Mouse (Mus musculus) lung, embryonic 14.5 days (tissue): Measurements from ENCODE around the gene Bag3. TPM values are rescaled to one million over a fixed set of nuclear protein-coding genes. Genes with fewer than 3 reads are reported as not detected.
"Not testable (repeated sequence)": the region's sequence is repeated elsewhere in the genome, so short reads cannot be mapped to it uniquely, and the experiment has no call there.

Experiments used
- ATAC-seq: fragments of 200-750 bp; cut with Nextera tagmentation; 2 replicates; pipeline ENCODE4 v1.8.0; 2017; ENCODE audit warnings: mild to moderate bottlenecking, moderate TSS enrichment, moderate library complexity; ENCODE audit not compliant: insufficient read depth
- DNase-seq: peaks from one replicate; pipeline ENCODE4 v3.0.0-alpha.2; 2015
- H3K27ac ChIP-seq: fragments of 300-500 bp; sonication (generic); 2 replicates; pipeline ENCODE4 v1.5.1; 2014; ENCODE audit warnings: low read depth, mild to moderate bottlenecking, moderate library complexity
- H3K27me3 ChIP-seq: fragments of 300-500 bp; sonication (generic); 2 replicates; pipeline ENCODE4 v1.6.1; 2014; ENCODE audit warnings: low read length, control low read depth; ENCODE audit not compliant: insufficient read depth
- H3K36me3 ChIP-seq: fragments of 300-500 bp; sonication (generic); 2 replicates; pipeline ENCODE4 v1.6.1; 2014; ENCODE audit warnings: control low read depth; ENCODE audit not compliant: insufficient read depth
- H3K4me1 ChIP-seq: fragments of 300-500 bp; sonication (generic); 2 replicates; pipeline ENCODE4 v1.6.1; 2014; ENCODE audit warnings: antibody characterized with exemption, control low read depth; ENCODE audit not compliant: insufficient read depth
- H3K4me2 ChIP-seq: fragments of 300-500 bp; sonication (generic); 2 replicates; pipeline ENCODE4 v1.6.1; 2014; ENCODE audit warnings: mild to moderate bottlenecking
- H3K4me3 ChIP-seq: fragments of 300-500 bp; sonication (generic); 2 replicates; pipeline ENCODE4 v1.5.1; 2014; ENCODE audit warnings: low read depth, low read length
- H3K9ac ChIP-seq: fragments of 300-500 bp; sonication (generic); 2 replicates; pipeline ENCODE4 v1.6.1; 2014
- H3K9me3 ChIP-seq: fragments of 300-500 bp; sonication (generic); 2 replicates; pipeline ENCODE4 v1.6.1; 2016; ENCODE audit warnings: low read depth, low read length, control low read depth
- CTCF ChIP-seq: IDR thresholded peaks from 2 replicates; pipeline ENCODE4 v1.5.1; 2016; ENCODE audit warnings: antibody characterized with exemption, low read depth
- WGBS: fragments of 180-500 bp; shearing (Covaris S2); extraction: QIAGEN DNeasy Blood & Tissue Kit; methylation state at CpG from one replicate; pipeline ENCODE4 v1.1.7; 2014; 5-methylcytosine and 5-hydroxymethylcytosine counted together
- polyA plus RNA-seq: library from polyadenylated mRNA; unstranded; fragments of >200 nt; fragmentation: Nextera tagmentation; extraction: Ambion mirVana; gene quantifications from 2 replicates; pipeline ENCODE4 v1.2.1, GENCODE M21; 2014

Bag3 gene
- polyA plus RNA-seq, 1 experiment from 2014 or later: 20.9 TPM

DNA sequence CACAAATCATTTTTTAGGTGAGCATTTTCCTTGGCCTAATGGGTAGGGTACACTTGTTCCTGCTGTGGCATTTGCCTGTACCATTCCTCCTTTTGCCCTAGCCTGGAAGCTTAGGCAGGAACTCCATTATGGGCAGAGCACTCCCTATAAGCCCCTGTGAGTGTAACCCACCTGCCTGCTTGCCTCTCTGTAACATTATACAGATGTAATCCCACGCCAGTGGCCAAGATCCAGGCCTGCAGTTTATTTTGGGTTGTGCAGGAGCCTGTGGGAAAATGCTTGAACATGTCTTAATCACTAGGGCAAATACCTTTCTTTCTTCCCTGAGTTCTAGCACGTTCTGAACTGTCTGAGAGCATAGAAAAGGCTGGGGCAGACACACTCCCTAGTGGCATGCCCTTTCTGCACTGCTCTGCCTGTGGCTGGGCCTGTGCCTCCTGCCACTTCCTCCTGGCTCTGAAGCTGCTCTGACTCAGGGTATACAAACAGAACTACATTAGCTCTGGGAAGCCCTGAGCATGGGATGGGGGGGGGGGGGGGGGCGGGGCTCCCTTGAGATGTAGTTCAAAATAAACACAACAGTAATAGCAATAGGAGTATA, 29.8 kb downstream of the Bag3 start:
- 29% methylated on average over 3 of the region's 3 CpGs for WGBS
- no peak for DNase-seq
- no peak for TF ChIP-seq CTCF
- Histone ChIP-seq H3K27me3 (no peaks in the 10 kb centered on the region), H3K36me3 (peaks cover 6% of the 10 kb centered on the region; the same call in 1 of the 2 replicates), H3K4me3 (no peak overlapping the region), H3K9me3 (no peaks in the 10 kb centered on the region), H3K4me1 (peaks cover 7% of the 10 kb centered on the region; the same call in 1 of the 2 replicates), H3K4me2 (no peak overlapping the region), H3K9ac (no peak overlapping the region), H3K27ac (no peak overlapping the region)
- no peak for ATAC-seq

DNA sequence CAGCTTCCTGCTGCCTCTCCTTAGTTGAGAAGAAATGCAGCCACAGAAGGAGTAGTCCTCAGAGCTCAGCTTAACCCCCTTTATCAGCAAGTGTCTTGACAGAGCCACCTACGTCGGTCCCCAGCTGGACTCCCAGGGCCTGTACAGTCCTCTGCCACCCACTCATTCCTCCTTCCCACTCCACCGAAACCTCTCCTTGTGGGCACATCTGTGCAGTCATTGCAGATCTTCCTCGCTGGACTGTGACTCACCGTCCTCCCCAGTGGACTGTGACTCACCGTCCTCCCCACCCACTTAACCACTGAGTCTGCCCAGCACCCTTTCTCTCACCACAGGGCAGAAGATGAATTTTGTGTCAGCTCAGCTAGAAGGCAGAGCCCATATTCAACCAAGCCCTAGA, 31.1 kb downstream of the Bag3 start:
- WGBS: 76% methylated on average over 6 of the region's 6 CpGs
- Histone ChIP-seq H3K27ac (no peak overlapping the region), H3K9me3 (no peaks in the 10 kb centered on the region), H3K4me2 (no peak overlapping the region), H3K4me3 (no peak overlapping the region), H3K36me3 (no peaks in the 10 kb centered on the region), H3K27me3 (no peaks in the 10 kb centered on the region), H3K9ac (no peak overlapping the region), H3K4me1 (no peaks in the 10 kb centered on the region)
- TF ChIP-seq CTCF: no peak
- ATAC-seq: no peak
- DNase-seq: no peak

GRCm38 (mm10) chr7:128555141-128555750, 31.8 kb downstream of the Bag3 start:
- 59% methylated on average over 5 of the region's 5 CpGs for WGBS
- no peak overlapping the region for H3K4me2 ChIP-seq
- no peaks in the 10 kb centered on the region for H3K4me1 ChIP-seq
- H3K9me3 ChIP-seq: no peaks in the 10 kb centered on the region
- ATAC-seq (no peak), DNase-seq (no peak)
- H3K27ac ChIP-seq: no peak overlapping the region; the same call in 1 of the 2 replicates
- no peaks in the 10 kb centered on the region for H3K27me3 ChIP-seq
- H3K4me3 ChIP-seq: no peak overlapping the region
- TF ChIP-seq CTCF: no peak
- no peak overlapping the region for H3K9ac ChIP-seq
- H3K36me3 ChIP-seq: no peaks in the 10 kb centered on the region

DNA sequence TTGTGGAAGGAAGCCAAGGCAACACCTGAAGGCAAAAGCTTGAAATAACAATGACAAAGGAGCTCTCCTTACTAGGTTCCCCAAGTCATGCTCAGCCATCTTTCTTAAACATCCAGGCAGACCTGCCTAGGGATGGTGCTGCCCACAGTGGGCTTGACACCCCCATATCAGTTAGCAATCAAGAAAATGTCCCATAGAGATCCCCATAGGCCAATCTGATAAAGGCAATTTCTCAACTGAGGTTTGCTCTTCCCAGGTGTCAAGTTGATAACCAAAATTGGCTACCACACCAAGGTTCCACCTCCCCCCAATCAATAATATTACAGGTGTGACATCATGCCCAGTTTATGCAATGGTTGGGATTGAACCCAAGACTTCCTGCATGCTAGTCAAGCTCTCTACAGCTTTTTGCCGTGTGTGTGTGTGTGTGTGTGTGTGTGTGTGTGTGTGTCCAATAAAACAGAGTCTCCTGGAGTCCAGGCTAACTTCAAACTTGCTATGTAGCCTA, 33.6 kb downstream of the Bag3 start:
- Histone ChIP-seq H3K4me1 (no peaks in the 10 kb centered on the region), H3K9ac (no peak overlapping the region), H3K9me3 (no peaks in the 10 kb centered on the region), H3K27ac (no peak overlapping the region), H3K4me2 (no peak overlapping the region), H3K27me3 (no peaks in the 10 kb centered on the region), H3K4me3 (no peak overlapping the region), H3K36me3 (no peaks in the 10 kb centered on the region)
- no peak for TF ChIP-seq CTCF
- no peak for ATAC-seq
- WGBS: 85% methylated on average over 1 of the region's 1 CpGs
- no peak for DNase-seq

DNA sequence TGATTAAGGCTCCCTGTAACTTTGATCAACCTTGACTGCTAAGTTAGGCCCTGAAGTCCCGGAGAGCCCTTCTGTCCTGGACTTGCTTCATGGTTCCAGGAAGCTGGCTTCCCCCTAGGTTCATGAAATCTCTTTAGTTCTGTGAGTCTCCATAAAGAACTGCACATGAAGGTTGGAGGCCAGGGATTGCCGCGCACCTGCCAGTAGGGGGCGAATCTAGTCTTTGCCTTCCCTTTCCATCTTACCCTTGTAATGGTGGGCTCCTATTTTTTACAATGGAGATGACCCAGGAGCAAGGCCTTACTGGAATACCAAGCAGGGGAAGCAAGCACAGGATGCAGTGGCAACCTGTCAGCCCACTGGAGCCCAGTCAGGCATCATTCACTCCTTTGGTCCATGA, 40.0 kb downstream of the Bag3 start:
- no peaks in the 10 kb centered on the region for H3K9me3 ChIP-seq
- H3K36me3 ChIP-seq: no peaks in the 10 kb centered on the region
- H3K4me2 ChIP-seq: no peak overlapping the region
- 49% methylated on average over 4 of the region's 4 CpGs for WGBS
- no peak overlapping the region for H3K4me3 ChIP-seq
- no peaks in the 10 kb centered on the region for H3K4me1 ChIP-seq
- peak; percentile 71 for TF ChIP-seq CTCF
- H3K27ac ChIP-seq: no peak overlapping the region
- no peaks in the 10 kb centered on the region for H3K27me3 ChIP-seq
- ATAC-seq (no peak), DNase-seq (peak; percentile 63)
- no peak overlapping the region for H3K9ac ChIP-seq

- Histone ChIP-seq H3K9ac (no peak overlapping the region), H3K4me1 (no peaks in the 10 kb centered on the region), H3K27ac (no peak overlapping the region), H3K4me3 (no peak overlapping the region), H3K36me3 (no peaks in the 10 kb centered on the region), H3K4me2 (no peak overlapping the region), H3K9me3 (no peaks in the 10 kb centered on the region), H3K27me3 (no peaks in the 10 kb centered on the region)
- TF ChIP-seq CTCF: no peak
- ATAC-seq (no peak), DNase-seq (no peak)
- 69% methylated on average over 7 of the region's 7 CpGs for WGBS
Measured at GRCm38 (mm10) chr7:128566311-128566710, 42.9 kb downstream of the Bag3 start.

DNA sequence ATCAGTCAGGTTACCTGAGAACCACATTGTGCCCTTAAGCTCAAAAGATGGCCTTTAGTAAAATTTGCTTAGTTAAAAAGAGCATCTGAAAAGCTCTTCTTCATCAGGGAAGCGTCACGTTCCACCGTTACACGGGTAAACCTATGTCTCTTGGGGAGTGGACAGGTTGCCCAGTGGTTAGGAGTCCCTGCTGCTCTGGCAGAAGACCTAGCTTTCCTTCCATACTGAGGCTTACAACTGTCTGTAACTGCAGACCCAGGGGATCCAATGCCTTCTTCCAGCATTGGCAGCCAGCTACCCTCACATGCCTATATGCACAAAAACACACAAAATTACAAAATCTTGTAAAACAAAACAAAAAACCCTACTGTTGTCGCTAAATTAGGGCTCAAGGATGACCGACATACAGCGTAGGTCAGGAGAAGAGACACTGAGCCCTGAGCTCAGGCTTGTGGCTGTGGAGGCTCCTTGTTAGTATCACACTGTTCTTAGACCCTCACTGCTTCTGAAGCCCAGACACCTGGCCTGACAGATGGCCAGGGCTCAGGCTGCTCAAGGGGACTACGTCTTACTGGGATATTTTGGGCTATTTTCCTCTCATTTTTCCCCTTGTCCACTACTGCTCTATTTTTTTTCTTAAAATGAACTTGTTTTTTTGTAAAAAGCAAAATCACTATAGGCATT, 44.3 kb downstream of the Bag3 start:
- Histone ChIP-seq H3K4me3 (no peak overlapping the region), H3K27me3 (no peaks in the 10 kb centered on the region), H3K4me2 (no peak overlapping the region), H3K27ac (no peak overlapping the region), H3K9ac (no peak overlapping the region), H3K9me3 (no peaks in the 10 kb centered on the region), H3K4me1 (no peaks in the 10 kb centered on the region), H3K36me3 (no peaks in the 10 kb centered on the region)
- DNase-seq (no peak), ATAC-seq (no peak)
- TF ChIP-seq CTCF: no peak
- WGBS: 79% methylated on average over 8 of the region's 8 CpGs

DNA sequence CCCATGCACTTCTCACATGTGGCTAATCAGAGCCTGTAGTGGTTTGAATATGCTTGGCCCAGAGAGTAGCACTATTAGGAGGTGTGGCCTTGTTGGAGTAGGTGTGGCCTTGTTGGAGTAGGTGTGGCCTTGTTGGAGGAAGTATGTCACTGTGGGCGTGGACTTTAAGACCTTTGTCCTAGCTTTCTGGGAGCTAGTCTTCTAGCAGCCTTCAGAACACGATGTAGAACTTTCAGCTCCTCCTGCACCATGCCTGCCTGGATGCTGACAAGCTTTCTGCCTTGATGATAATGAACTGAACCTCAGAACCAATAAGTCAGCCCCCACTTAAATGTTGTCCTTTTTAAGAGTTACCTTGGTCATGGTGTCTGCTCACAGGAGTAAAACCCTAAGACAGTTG, 46.0 kb downstream of the Bag3 start:
- not testable (repeated sequence) for H3K4me1 ChIP-seq, H3K27ac ChIP-seq, DNase-seq, H3K4me2 ChIP-seq, H3K4me3 ChIP-seq, H3K9ac ChIP-seq, H3K36me3 ChIP-seq, H3K27me3 ChIP-seq, H3K9me3 ChIP-seq, ATAC-seq
- 79% methylated on average over 2 of the region's 2 CpGs for WGBS
